Mouse (Mus musculus) adrenal gland, postnatal 25 days (tissue): ENCODE measurements around the gene Fndc1. TPM values are rescaled to one million over a fixed set of nuclear protein-coding genes. Genes with fewer than 3 reads are reported as not detected.

ENCODE experiments used
- DNase-seq: peaks from one replicate; pipeline ENCODE4 v3.0.0; 2021; ENCODE audit warnings: mixed read lengths
- total RNA-seq: library from RNA; stranded (reverse); gene quantifications from 2 replicates; pipeline ENCODE4 v1.2.3, GENCODE M21; 2021

Gene Fndc1
- total RNA-seq, 1 experiment from 2014 or later: 4.8 TPM

DNA sequence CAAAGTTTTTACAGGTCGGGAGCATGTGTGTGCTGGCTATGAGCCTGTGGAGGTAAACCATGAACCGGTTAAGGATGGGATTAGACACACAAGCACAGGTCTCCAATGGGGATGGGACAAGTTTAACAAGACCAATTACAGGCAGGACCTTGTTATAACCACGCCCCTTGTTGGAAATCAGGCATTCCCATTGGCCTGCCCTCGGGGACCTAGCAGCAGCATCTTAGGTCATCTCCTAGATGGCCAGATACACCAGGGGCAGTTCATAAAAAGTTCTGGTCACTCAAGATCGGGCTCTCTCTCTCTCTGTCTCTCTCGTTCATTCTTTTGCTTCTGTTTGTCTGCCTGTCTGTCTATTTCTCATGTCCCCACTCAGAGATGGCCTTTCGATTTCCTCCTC is 6.9 kb downstream of the Fndc1 start:
- no peak for DNase-seq

DNA sequence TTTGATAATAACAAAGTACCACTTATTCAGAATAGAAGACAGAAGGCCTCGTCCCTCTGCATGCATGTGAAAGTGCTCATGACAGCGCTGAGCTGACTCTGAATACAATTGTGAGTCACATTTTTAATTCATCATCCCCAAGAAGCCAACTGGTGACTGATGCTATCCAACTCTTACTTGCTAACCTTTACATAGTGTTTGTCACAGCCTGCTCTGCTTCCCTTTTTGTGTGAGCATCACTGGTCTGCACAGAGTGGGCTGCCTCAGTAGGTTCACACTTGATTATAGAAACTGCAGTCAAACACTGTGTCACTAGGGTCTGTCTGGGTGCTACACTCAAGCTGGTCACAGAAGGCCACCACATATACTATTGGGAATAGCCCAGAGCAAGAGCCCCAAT is 10.5 kb downstream of the Fndc1 start:
- no peak for DNase-seq

DNA sequence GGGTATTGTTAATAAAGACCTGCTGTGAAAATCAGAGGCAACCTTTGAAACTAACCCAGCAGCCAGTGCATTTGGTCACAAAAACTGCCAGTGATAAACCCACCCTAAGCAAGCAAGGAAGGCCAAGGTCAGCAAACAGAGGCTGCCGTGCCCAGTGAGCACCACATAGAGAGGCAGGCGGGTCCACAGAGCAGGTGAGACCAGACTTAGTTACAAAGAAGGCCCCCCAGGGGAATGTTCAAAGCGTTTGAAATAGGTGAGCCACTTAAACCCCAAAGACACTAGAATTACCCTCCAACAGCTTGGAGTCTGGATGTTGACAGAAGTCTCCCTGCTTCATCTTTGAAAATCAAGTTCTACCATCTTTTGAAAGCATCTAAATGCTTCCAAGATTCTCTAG is 12.7 kb downstream of the Fndc1 start:
- DNase-seq: no peak

DNA sequence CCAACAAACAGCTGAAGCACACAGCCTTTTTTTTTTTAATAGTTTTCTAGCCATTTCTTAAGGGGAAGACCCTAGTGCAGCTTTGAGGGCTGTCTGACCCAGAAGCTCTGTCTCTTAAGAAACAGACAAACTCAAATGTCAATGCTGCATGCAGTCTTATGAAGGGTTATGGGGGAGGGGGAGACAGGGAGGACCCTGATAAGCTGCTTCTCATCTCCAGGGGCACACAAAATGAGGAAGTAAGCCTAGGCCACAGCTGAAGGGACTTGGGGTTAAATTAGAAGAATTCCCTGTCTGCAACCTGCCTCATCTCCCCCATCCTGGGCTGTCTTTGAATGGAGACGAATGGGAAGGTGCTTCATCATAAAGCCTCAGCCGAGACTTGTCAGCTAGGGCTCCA is 19.1 kb downstream of the Fndc1 start:
- no peak for DNase-seq

DNA sequence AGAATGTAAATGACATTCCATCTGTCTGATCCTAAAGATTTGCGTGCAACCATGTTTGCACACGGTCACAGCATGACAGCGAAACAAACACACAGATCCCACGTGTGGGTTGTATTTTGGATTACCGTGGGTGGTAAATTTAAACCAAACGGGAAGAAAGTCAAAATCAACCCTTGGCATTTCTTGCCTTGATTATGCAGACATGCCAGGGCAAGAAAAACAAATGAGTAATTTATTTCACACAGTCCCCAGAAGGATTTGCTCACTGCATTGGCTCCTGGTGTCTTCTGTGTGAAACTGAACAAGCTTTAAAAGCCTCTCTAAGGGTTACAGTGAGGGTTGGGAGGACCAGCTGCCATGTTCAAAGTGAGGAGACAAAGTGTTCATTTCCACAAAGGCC is 22.0 kb downstream of the Fndc1 start:
- no peak for DNase-seq

DNA sequence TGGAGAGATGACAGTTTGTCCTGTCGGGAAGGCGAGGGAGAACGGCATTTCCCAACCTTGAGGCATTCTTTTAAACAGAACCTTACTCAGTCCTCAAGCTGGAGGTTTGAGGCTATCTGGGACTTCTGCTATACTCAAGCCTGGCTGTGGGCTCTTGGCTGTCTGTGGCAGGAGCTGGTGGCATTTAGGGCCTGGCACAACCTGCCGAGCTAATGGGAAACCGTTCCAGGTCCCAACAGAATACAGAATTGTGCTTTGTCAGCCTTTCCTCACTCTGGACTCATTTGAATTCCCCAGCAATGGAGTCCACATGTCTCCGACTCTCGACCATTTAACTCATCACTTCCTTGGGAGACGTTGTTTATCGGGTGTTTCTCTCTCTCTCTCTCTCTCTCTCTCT is 24.6 kb downstream of the Fndc1 start:
- DNase-seq: no peak

DNA sequence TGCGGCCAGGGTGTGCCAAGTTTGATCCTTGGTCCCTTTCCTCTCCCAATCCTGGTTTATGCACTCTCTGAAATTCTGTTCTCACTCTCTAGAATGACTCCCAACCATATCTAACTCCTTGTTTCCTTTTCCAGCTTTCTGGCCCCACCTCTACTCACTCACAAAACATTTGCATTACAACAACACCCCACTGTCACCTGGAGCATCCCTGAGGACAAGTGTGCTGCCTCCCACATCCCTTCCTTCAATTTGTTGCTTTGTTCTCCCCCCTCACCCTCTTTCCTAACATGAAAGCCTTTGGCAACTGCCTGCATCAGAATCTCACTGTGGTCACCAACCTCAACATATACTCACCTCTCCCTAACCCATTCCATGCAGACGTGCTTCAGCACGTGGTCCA is 27.2 kb downstream of the Fndc1 start:
- no peak for DNase-seq

DNA sequence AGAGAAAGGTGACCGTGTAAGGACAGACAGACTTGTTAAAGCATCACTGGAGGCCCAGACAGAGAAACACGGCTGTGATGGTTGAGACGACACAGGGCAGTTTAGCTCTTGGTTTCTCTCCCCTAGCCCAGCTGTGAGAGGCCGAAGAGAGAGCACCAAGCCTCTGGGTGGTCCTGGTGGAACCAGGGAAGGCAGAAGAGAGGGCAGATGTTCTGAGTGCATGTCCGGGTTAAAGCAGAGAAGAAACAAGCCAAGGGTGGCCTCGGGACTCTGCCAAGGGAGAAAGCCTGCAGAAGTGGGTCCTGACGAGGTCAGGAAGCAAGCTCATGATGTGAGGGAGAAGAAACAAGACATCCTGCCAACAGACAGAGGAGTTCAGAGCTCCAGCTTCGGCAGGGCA is 31.5 kb downstream of the Fndc1 start:
- DNase-seq: no peak

DNA sequence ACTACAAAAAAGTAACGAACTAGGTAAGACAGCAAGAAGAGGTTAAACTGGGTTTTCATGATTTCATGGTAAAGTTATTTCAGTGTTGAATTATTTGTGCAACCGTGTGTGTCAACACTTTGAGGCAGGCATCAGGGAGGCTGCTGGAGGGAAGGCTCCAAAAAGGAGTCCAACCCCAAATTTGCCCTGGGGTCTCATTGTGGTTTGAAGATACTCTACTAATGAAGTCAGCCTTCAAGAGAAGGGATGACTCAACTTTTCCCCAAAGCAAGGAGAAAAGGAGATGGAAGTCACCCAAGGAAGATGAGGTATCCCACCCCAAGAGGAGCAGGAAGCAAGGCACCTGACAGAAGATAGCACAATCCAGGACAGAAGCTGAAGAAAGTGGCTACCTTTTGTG is 31.9 kb downstream of the Fndc1 start:
- DNase-seq: no peak

DNA sequence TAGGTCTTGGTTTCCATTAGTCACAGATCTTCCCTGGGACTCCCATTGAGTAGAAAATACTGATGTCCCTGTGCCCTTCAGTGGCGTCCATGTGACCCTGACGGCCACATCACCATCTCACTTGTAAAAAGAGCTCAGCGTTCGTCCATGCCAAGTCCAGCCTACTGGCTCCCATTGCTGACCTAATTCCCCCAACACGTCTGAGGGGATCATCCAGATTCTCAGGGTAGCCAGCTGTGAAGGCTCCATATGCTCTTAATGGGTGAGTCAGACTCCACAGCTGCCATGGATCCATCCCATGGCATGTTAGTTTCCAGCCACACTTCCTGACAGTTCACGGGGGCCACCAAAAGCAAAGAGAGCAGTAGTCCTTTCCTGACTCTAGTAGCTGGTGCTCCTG is 33.0 kb downstream of the Fndc1 start:
- no peak for DNase-seq

DNA sequence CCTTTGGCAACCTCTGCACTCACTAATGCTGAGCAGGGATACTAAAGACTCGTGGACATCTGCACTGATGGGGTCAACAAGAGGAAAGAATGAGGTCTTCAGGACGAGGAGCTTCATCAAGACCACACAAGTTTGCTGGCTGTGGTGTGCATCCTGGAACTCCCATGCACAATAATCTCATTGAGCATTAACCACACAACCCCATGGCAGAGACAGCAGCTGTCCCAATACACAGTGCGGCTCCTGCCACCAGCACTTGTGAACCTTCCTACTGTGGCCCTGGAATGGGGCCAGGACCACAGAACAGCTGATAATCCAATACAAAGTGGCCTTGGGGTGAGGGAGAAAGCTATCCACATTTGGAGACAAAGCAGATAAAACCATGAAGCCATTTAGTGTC is 36.6 kb downstream of the Fndc1 start:
- DNase-seq: no peak

DNA sequence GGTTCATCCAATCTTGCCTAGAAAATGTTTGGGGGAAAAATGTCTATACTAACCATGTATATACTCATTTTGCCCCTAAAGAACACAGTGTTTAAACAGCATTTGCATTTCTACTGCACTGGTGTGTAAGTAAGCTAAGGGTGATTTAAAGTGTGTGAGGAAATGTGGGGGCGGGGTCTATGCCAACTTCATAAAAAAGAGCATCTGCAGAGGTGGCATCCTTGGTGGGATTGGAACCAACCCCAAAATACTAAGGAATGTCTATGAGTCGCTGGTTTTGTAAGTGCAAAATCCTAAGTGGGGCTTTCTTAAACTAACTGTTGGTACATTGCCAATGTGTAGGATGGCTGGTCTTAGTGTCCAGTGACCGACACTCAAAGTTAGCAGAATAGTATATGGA is 53.0 kb downstream of the Fndc1 start:
- no peak for DNase-seq

DNA sequence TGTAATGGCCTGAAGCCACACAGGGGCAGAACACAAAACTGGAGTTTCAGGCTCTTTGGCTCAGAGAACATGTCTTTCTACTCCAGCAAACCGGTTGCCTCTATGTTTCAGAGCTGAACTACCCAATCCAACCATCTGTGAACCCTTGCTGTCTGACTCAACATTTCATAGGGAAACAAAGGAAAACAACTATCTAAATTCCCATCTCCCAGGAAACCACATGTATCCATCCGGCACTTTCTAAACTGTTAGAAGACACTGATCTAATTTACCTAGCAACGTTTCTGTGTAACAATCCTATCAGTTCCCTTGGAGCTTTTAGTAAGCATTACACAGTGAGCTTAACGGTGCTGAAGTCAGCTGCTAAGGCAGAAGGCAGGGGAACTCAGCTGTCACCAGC is 67.3 kb downstream of the Fndc1 start:
- no peak for DNase-seq

DNA sequence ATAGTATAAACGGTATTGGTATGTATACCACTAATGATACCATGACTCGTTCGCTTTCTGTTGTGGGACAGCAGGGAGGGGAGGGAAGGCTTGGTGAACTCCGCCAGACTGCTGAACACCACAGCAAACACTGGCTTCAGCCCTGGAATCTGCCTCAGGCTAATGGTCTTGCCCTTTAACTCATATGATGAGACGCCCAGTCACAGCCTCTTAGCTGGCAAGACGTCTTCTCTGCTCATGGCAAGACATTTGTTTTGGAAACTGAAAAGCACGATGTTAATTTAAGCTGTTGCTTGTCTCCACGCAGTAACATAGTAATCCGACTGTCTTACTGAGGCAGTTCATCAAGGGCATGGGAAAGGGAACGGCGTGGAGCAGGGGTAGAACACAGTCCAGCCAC is 72.1 kb downstream of the Fndc1 start:
- DNase-seq: no peak

DNA sequence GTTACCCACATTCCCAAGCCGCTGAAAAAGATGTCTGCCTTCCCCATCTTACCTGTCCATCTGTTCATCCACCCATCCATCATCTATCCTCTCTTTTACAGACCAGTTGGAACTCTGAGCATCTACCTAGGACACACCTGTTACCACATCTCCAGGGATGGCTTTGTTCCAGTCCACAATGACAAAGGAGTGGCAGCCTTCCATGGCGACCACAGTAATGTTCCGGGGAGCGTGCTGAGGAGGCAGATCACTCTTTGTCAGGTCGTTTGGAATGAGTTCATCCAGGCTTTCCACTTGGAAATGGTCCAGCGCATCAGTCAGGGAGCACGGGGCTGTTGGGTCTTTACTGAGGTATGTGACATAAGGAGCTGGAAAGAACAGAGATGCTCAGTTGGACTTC is 73.7 kb downstream of the Fndc1 start:
- DNase-seq: no peak

DNA sequence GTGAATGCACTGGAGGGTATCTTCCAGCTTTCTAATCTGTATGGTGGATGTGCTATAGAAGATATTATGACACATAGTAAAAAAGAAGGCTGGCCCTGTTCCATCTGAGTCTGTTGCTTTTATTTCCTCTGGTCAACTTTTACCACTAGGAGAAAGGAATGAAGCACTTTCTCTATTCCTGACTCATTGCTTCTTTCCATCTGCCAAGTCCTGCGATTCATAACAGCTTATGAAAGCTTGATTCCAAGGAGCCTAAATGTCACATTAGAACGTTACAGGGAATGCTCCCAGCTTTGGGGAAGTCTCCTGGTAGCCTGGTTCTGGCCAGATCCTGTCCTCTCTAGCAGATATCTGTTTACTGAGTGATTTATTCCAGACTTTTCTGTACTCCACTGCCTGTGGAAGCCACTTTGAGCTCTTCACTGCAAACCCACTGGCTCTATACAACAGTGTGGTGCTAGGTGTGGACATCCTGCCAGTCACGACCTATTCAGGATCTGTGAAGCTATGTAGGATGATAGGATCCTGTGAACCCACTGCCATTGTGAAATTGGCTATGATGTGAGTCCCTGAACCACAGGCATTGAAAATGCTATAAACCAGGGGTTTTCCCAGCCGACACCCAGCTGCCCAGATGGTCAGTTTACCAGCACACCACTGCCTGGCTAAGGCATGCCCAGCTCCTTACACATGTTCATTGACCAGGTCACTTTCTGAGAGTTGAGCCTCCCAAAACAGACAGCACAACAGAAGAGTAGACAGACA is 77.9 kb downstream of the Fndc1 start:
- no peak for DNase-seq

DNA sequence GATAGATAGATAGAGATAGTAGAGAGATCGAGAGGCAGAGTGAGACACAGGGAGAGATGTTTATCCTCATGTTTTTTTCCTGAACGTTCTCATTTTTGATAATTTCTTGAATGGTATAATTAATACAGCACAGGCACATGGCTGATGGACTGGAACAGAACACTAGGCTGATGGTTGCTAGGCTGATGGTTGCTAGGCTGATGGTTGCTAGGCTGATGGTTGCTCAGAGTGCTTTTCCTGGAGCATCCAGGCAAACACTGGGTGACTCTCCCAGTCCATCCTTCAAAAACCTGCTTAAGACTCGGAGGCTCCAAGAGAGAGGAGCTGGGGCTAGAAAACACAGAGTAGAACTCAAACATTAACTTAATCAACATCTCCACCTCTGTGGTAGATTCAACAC is 80.3 kb downstream of the Fndc1 start:
- no peak for DNase-seq

DNA sequence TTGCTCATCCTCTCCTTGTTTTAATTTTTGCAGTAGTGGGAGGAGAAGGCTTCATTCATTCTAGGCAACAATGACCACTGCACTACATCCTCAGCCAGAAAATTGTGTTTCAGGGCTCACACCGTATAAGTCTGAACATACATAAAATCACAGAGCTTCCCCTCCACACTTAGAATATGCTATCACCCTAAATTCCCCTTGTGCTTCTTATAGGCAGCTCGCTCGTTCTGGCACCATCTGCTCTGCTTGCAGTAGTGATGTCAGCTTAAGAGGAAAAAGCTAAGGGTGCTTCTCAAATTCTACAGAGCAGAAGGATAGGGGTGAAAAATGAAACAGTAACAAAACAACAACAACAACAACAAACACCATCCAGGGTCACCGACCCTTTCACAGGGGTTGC is 82.1 kb downstream of the Fndc1 start:
- DNase-seq: no peak

DNA sequence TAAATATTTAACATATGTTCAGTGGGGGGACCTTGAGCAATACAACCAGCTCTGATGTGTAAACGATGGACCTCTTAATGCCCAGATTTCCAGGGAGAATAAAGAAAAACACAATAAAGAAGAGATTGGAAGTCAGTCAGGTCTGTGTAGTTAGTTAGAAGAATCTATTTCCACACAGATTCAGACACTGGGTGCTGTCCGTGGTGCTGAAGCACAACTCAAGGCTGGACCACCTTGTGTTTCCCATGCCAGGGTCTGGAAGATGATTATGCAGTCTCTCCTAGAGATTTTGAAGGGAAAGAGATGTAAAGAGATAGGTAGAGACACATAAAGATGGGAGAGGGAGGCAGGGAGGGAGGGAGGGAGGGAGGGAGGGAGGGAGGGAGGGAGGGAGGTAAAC is 86.1 kb downstream of the Fndc1 start:
- DNase-seq: peak; percentile 67

DNA sequence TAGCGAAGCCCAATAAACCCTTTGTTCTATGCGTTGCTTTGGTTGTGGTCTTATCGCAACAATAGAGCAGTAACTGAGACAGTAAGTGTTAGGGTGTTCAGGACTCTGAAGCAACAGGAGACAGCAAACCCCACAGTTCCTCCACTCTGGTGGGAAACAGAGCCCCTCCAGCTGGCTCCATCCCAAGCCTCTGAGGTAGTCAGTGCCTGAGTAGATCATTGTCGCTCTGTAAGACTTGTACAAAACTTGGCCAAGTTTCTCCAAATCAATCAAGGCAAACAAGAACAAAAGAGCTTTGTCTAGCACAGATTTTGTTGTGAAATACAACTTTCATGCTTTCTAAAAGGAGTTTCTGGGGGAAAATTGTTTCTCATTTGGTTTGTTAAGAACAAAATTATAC is 104.1 kb downstream of the Fndc1 start:
- no peak for DNase-seq

DNA sequence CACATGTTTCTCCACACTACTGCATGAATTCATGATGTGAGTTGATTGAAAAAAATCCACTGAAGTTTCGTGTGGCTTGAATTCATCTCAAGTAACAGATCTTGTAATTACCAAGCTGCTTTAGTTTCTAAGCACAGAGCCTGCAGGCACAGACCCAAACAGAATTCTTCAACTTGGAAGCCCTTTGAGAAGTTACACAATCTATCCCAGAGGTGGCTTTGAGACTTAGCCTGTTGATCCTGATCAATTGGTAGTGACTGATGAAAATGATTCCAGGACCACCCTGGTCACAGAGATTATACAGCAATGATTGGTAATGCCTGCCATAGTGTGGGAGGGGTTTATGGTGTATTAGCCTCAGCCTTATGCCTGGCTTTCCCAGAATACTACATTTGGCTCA is 108.2 kb downstream of the Fndc1 start:
- no peak for DNase-seq

DNA sequence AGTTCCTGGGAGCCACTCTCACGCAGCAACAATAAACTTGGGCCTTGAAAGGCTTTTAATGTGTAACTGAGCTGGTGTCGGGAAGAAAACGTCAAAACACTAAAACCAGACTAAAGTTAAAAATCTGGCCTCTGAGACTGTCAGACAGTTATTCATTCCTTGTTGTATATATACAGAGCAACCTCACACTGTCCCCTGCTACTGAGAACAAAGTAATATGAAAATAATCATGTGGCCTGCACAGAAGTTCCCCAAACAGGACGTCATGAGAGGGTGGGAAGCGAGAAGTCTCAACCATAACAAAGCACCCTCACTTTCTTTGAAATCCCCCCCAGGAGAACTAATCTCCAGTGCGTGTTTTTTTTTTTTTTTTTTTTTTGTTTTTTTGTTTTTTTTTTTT is 109.2 kb downstream of the Fndc1 start:
- DNase-seq: no peak

DNA sequence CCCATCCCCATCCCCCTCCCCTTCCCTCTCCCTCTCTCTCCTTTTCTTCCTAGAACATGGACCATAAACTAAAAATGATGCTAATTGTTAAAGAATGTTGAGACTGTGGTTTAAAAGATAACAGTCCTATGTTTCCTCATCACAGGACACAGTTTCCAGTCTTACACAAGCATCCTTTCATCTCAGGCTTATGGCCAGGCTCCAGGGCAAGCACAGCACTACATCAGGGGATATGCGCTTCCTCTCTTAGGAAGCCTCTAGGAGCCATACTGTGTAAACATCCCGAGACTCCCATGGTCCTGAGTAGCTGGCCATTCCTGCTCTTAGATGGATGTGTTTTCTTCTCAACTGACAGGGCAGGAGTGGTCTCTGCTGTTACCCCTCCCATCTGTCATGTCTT is 114.1 kb downstream of the Fndc1 start:
- DNase-seq: no peak

DNA sequence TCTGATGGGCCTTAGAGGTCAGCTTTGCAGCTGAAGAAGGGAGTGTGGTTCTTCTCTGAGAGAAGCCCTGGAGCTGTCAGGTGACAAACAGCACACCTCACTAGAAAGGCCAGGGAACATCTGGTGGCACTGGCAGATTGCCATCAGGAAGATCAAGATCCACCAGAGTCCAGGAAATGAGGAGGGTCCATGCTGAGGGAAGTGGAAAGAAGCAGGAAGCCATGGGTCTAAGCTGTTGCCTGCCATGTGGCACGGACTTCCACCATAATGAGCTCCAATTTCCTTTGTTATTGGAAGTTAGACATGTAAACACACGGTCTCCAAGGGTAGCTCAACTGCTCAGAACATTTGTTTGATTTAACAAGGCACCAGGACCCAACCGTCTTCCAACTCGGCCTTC is 120.0 kb downstream of the Fndc1 start:
- DNase-seq: no peak

DNA sequence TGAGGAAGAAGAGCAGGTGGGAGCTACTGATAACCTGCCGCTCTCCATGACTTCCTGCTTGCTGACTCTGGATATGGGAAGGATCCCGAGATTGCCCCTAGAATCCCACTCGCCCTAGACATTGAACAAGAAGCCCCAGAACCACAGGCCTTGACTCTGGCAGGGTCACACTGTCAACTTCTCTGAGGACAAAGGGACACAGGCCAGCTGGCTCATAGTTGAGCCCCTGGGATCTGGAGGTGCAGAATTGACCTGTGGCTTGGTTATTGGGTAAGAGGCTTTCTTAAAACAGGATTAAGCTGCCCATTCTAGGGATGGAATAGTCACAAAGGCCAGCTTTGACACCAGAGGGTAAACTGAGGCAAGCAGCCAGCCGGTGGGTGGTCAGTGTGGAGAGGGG is 136.8 kb downstream of the Fndc1 start:
- DNase-seq: peak; percentile 7
